Mouse (Mus musculus) left cerebral cortex, postnatal 36 days (tissue): ENCODE measurements around the gene Gcc2. TPM values are rescaled to one million over a fixed set of nuclear protein-coding genes. Genes with fewer than 3 reads are reported as not detected.

Experiments
- total RNA-seq, 2 experiments: library from RNA; stranded (reverse); gene quantifications; 2 replicates each; pipeline ENCODE4 v1.2.3; 2021

Gene Gcc2
- total RNA-seq, 2 experiments from 2014 or later, result 90.7 to 98.7 TPM

Other genes with a start within 250 kb of the Gcc2 start
- not detected for gene AW822073, start 30.6 kb upstream of the Gcc2 start, total RNA-seq
- gene Duxf3, start 22.8 kb upstream of the Gcc2 start, total RNA-seq, result not detected
- not detected for gene Gm4981, start 18.8 kb upstream of the Gcc2 start, total RNA-seq
- 10 to 100 TPM; 21.2 to 23.2 TPM for gene Lims1, start 68.0 kb downstream of the Gcc2 start, total RNA-seq
- 10 to 100 TPM; 75.6 to 96.8 TPM for gene Ranbp2, start 191.4 kb downstream of the Gcc2 start, total RNA-seq
- 1 to 10 TPM; 3.8 to 4.3 TPM for gene Ccdc138, start 242.5 kb downstream of the Gcc2 start, total RNA-seq